Mouse (Mus musculus) right cerebral cortex, postnatal 25 days (tissue): Measurements from ENCODE around the gene Spata31d1b.

Experiments used
- DNase-seq: peaks from one replicate; pipeline ENCODE4 v3.0.0; 2022

Gene Spata31d1b

DNA sequence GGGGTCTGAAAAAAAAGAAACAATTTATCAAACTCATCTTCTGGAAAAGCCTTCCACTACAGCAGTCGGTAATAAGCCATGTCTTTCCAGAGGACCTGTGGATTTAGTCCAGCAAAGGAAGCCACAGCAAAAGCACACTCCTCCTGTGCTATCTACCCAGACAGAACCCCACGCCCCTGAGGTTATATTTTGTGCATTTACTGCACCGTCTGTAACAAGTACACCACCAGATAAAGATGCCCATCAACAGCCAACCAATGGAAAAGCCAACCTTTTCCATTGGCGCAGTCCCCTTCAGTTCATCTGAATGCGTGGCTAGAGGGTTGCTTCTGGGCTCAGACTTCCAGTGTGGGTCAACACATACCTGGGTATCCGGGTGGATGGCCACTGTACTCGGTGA lies 50.7 kb downstream of the Spata31d1b start:
- no peak for DNase-seq

DNA sequence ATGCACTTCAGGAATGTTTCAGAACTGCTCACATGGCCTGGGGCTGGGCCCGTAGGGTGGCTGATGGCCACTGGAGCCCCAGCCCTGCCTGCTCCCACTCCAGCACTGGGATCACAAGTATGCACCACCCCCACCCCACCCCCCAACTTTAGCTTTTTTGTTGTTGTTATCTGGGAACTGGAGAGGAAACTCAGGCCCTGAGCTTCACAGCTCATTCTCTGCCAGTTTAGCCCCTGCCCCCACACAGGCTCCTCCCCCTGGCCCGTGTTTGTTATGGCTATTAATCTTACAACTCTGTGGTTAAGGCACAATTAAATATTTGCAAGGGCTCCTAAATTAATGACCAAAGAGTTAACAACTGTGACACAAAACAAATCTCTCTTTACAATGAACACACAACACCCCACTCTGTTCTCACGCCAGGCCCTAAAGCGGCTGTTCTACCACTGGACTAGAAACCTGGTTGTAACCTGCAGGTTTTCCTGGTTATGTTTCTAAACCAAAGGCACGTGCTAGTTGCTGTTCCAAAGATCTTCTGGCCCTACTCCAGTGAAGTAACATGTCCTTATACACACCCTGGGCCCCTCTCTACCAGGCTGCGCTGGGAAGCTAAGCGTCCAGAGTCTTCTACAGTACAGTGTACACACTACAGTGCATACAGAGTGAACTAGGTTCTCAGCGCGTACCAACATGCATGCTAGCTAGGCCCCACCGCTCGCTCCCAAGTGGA lies 54.9 kb downstream of the Spata31d1b start:
- DNase-seq: no peak

DNA sequence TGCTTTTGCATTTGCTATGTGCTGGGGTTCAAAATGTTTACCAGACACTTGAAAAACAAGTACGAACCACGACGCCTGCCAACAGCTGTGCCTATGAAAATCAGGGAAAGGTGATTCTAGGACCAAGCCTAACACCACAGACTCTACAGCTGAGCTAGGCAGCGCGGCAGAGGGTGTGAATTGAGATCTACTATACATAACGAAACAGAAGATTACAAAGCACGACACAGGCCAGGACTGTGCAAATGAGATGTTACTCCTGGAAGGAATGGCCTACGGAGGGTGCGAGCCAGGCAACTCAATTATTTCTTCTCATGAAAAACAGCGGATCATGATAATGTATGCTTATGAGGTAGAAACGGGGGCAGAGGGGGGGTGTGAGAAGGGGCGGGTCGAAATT lies 56.4 kb downstream of the Spata31d1b start:
- DNase-seq: no peak
